Mouse (Mus musculus) small intestine, adult 10 weeks (tissue): ENCODE results near the gene Pklr. TPM values are rescaled to one million over a fixed set of nuclear protein-coding genes. Genes with fewer than 3 reads are reported as not detected.

Source experiments
- polyA plus RNA-seq: library from polyadenylated mRNA; stranded (reverse); fragments of 350-450 nt; fragmentation: Illumina TruSeq; extraction: RNeasy Lipid Tissue Mini Kit (QIAGEN cat#74804); gene quantifications from one replicate; pipeline ENCODE4 v1.2.3, GENCODE M21; 2014; ENCODE audit warnings: low replicate concordance

The Pklr gene
- polyA plus RNA-seq, result 83.2 TPM

GRCm38 (mm10) chr3:89135958-89136357 is at the start of gene Pklr:
Pklr (plus strand) TSS chr3:89136142.

DNA sequence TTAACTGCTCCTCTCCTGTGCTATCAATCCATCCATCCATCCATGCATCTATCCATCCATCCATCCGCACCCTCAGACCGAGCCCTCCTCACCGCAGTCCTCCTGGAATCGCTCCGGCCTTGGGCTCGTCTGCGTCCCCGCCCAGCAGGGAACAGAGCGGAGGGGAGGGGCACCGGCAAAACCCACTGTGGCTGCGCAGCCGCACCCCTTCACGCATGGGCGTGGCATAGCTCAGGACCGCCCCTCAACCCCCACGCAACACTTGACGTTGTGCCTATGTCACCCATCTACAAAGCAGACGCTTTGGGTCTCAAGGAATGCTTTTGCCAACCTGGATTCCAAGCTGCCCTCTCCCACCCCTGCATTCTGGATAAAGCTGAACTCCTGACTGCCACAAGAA is 42.8 kb upstream of the Pklr start, which contains the start of gene Rusc1:
TSS of gene Rusc1 (minus strand) at position 137 of the 400 bp plus-strand sequence.

DNA sequence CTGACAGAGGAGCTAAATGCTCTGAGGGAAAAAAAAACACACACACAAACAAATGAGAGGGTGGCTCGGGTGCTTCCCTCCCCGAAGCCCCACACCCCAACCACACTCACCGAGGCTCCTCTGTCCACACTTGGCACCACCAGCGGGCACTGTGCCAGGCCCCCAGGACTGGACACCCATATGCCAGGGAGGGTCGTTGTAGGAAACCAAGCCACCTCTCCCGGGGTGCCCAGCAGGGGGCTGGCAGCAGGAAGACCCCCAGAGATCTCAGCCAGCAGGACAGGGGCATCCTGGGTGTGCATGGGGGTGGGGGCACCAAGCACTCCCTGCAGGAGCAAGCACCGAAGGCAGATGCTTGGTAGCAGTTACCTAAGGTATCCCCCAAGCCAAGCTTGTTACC is 35.1 kb upstream of the Pklr start, which contains the start of gene Gm43738:
TSS of gene Gm43738 (minus strand) at position 289 of the 400 bp plus-strand sequence.

DNA sequence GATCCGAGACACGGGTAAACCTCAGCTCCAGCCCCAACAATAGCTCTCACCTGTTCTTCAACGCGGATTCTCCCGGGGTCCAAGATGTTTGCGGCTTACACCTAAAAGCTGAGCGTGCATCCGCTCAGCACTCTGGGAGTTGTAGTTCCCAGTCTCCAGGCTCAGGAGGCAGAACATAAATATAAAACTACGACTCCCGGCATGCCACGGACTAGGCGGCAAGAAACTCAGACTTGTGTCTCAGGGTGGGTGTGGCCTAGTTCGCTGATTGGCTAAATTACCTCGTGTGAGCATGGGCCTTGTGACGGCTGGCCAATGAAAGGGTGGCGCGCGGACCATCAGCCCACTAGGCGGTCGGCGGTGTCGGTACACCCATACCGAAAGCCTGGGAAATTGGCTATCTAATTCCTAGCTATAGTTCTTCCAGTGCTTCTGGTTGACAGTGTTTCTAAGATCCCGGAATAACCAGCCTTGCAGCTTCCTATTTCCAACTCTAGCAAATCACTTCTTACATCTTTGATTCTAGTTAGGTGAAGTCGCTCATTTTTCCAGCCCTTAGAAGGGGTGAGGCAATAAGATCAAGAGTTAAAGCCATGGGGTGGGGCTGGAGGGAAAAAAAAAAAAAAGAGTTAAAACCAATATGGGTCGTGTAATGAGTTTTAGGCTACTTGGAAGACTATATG is 34.0 kb upstream of the Pklr start, which contains the start of gene Fdps:
TSS of gene Fdps (minus strand) at position 148 of the 683 bp plus-strand sequence.

GRCm38 (mm10) chr3:89159616-89160344 is 23.8 kb downstream of the Pklr start, which contains the start of gene Hcn3:
Hcn3 (minus strand) TSS chr3:89160196.

GRCm38 (mm10) chr3:89164506-89165267 is 28.7 kb downstream of the Pklr start, which contains the start of gene Clk2:
Clk2 (plus strand) TSS chr3:89164795.

GRCm38 (mm10) chr3:89177242-89178106 is 41.5 kb downstream of the Pklr start, which contains the start of gene Scamp3:
Scamp3 (plus strand) TSS chr3:89177473.

DNA sequence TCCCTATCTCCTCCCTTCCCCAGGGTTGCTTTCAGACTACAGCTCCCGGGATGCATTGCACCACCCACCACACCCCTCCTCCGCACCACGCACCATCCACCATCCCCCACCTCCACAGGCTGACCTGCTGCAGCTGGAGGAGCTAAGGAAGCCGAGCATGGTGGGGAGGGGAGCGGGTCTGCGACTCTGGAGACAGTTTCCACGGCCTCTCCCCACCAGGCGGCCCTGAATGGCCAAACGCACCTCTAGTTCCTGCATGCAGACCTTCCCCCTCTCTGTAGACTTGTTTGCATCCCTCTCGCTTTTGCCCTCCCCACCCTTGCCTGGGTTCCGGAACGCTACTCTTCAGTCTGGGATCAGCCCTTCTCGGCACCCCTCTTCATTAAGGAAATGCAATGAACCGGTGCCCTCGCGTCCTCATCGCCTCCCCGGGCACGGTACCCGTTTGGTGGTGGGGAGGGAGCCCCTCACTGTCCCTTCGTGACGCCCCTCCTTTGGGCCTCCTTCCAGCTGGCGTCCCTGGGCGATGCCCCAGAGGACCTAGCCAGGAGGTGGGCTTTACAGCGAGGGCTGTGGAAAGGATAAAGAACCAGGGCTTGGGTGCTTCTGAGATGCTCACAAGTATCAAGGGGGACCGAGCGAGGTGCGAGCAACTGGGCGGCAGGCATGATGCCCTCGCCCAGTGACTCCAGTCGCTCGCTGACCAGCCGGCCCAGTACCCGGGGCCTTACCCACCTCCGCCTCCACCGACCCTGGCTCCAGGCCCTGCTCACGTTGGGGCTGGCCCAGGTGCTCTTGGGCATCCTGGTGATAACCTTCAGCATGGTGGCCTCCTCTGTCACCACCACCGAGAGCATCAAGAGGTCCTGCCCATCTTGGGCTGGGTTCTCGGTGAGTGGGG is 47.4 kb downstream of the Pklr start, which contains the start of gene Fam189b:
TSS of gene Fam189b (plus strand) at position 86 of the 901 bp plus-strand sequence.

Other genes with a start within 250 kb of the Pklr start
- gene Msto1, start 222.1 kb upstream of the Pklr start, polyA plus RNA-seq, result not detected
- 23.5 TPM for gene Ash1l, start 185.5 kb upstream of the Pklr start, polyA plus RNA-seq
- gene Dap3, start 185.0 kb upstream of the Pklr start, polyA plus RNA-seq, result 62.5 TPM
- gene Rusc1, start 42.8 kb upstream of the Pklr start, polyA plus RNA-seq, result 11.3 TPM
- gene Gm43738, start 35.0 kb upstream of the Pklr start, polyA plus RNA-seq, result not detected
- gene Fdps, start 34.2 kb upstream of the Pklr start, polyA plus RNA-seq, result 3.0 TPM
- gene Hcn3, start 24.1 kb downstream of the Pklr start, polyA plus RNA-seq, result not detected
- 11.5 TPM for gene Clk2, start 28.7 kb downstream of the Pklr start, polyA plus RNA-seq
- 8.1 TPM for gene Scamp3, start 41.3 kb downstream of the Pklr start, polyA plus RNA-seq
- gene Fam189b, start 47.0 kb downstream of the Pklr start, polyA plus RNA-seq, result not detected
- gene Gba, start 66.8 kb downstream of the Pklr start, polyA plus RNA-seq, result 6.2 TPM
- not detected for gene Thbs3, start 79.0 kb downstream of the Pklr start, polyA plus RNA-seq
- gene Mtx1, start 90.9 kb downstream of the Pklr start, polyA plus RNA-seq, result 19.8 TPM
- gene Muc1, start 92.9 kb downstream of the Pklr start, polyA plus RNA-seq, result 1.3 TPM
- 14.1 TPM for gene Krtcap2, start 109.8 kb downstream of the Pklr start, polyA plus RNA-seq
- not detected for gene Trim46, start 110.2 kb downstream of the Pklr start, polyA plus RNA-seq
- not detected for gene Dpm3, start 123.2 kb downstream of the Pklr start, polyA plus RNA-seq
- 11.5 TPM for gene Slc50a1, start 134.4 kb downstream of the Pklr start, polyA plus RNA-seq
- 8.7 TPM for gene Efna1, start 145.0 kb downstream of the Pklr start, polyA plus RNA-seq
- gene Efna3, start 186.8 kb downstream of the Pklr start, polyA plus RNA-seq, result 0.22 TPM
- not detected for gene Efna4, start 201.9 kb downstream of the Pklr start, polyA plus RNA-seq
- gene Adam15, start 213.9 kb downstream of the Pklr start, polyA plus RNA-seq, result 1.6 TPM
- gene Dcst2, start 225.8 kb downstream of the Pklr start, polyA plus RNA-seq, result not detected
- 1.6 TPM for gene Dcst1, start 229.1 kb downstream of the Pklr start, polyA plus RNA-seq